ENCODE assay signal across 11 mouse cellular contexts in genomic region chr11:90358063-90358462, GRCm38 (mm10). TPM values are rescaled to one million over a fixed set of nuclear protein-coding genes. Genes with fewer than 3 reads are reported as not detected.
DNase-seq lines count a peak whose midpoint lies in the region; ATAC-seq and TF ChIP-seq lines count a peak whose summit lies in the region.
"Had no signal": no experiment of that assay in that cellular context is flagged by ENCODE, and none has a peak within 500 bp of the region (broad histone marks: within the 10 kb centered on the region; RNA-seq: fewer than 3 reads in every experiment).

No protein-coding gene starts in this region.

- TF ChIP-seq CTCF in heart, adult 2 months (IDR thresholded peaks at IDR 0.05) = no peak
- no peak for TF ChIP-seq CTCF in liver, postnatal 0 days (IDR thresholded peaks at IDR 0.05; ENCODE audit: low read depth)
- TF ChIP-seq CTCF in layer of hippocampus, adult 2 months (conservative IDR thresholded peaks at IDR 0.05) = no peak

- no peaks in the 10 kb centered on the region for H3K79me2 ChIP-seq in heart, adult 2 months (replicated peaks; ENCODE audit: control insufficient read depth, insufficient read depth, low read length)

- H3K9me3 ChIP-seq in heart, embryonic 10.5 days = no peaks in the 10 kb centered on the region
- no peaks in the 10 kb centered on the region for H3K9me3 ChIP-seq in liver, postnatal 0 days (ENCODE audit: low read length)
- H3K9me3 ChIP-seq in midbrain, embryonic 13.5 days = no peaks in the 10 kb centered on the region
- H3K9me3 ChIP-seq: megakaryocyte, embryonic 14.5 days; neural tube, embryonic 13.5 days had no signal

- TF ChIP-seq EP300 in heart, adult 2 months (IDR thresholded peaks at IDR 0.05; ENCODE audit: insufficient read depth, low read depth, low read length) = no peak
- peak; percentile 56 for TF ChIP-seq EP300 in liver, postnatal 0 days (IDR thresholded peaks at IDR 0.05; ENCODE audit: low read depth)

- peaks cover 26% of the 10 kb centered on the region for H3K4me1 ChIP-seq in heart, adult 2 months (ENCODE audit: control insufficient read depth, insufficient read depth, low read length)
- peaks cover 35% of the 10 kb centered on the region for H3K4me1 ChIP-seq in heart, embryonic 10.5 days
- peaks cover 26% of the 10 kb centered on the region for H3K4me1 ChIP-seq in liver, postnatal 0 days (ENCODE audit: insufficient read depth)
- peaks cover 21% of the 10 kb centered on the region for H3K4me1 ChIP-seq in midbrain, embryonic 13.5 days (replicated peaks)
- H3K4me1 ChIP-seq: megakaryocyte, embryonic 14.5 days had no signal

- TF ChIP-seq POLR2A in heart, adult 2 months (IDR thresholded peaks at IDR 0.05; ENCODE audit: insufficient read depth, low read depth, low read length) = no peak

- ATAC-seq in liver, postnatal 0 days = peak; percentile 80
- no peak for ATAC-seq in midbrain, embryonic 13.5 days

- WGBS in heart, adult 2 months = 18% methylated on average over 8 of the region's 8 CpGs
- 65% methylated on average over 8 of the region's 8 CpGs for WGBS in heart, embryonic 10.5 days
- 49% methylated on average over 8 of the region's 8 CpGs for WGBS in liver, postnatal 0 days (ENCODE audit: insufficient replicate concordance)
- 82% methylated on average over 8 of the region's 8 CpGs for WGBS in midbrain, embryonic 13.5 days

- H3K4me2 ChIP-seq in liver, postnatal 0 days (ENCODE audit: low read depth, low read length) = no peak overlapping the region
- no peak overlapping the region for H3K4me2 ChIP-seq in midbrain, embryonic 13.5 days (replicated peaks)
- H3K4me2 ChIP-seq: neural tube, embryonic 13.5 days had no signal

- intact Hi-C loops in heart, adult 2 months (cut with DNase I) = loop anchor here (5.0 kb wide), 1 partner anchor 34 kb away; the partner anchor contains the start of gene Hlf

- no peak overlapping the region for H3K4me3 ChIP-seq in heart, adult 2 months
- H3K4me3 ChIP-seq in heart, embryonic 10.5 days = no peak overlapping the region
- no peak overlapping the region for H3K4me3 ChIP-seq in liver, postnatal 0 days (ENCODE audit: low read depth, low read length)
- H3K4me3 ChIP-seq in layer of hippocampus, adult 2 months = no peak overlapping the region
- no peak overlapping the region for H3K4me3 ChIP-seq in midbrain, embryonic 13.5 days (replicated peaks)
- H3K4me3 ChIP-seq: megakaryocyte, embryonic 14.5 days; neural tube, embryonic 13.5 days had no signal

- no peaks in the 10 kb centered on the region for H3K27me3 ChIP-seq in heart, adult 2 months (ENCODE audit: control insufficient read depth, insufficient read depth, low read length)
- no peaks in the 10 kb centered on the region for H3K27me3 ChIP-seq in heart, embryonic 10.5 days (ENCODE audit: insufficient read depth, poor library complexity, severe bottlenecking)
- no peaks in the 10 kb centered on the region for H3K27me3 ChIP-seq in liver, postnatal 0 days (ENCODE audit: insufficient read depth, low read length)
- H3K27me3 ChIP-seq in midbrain, embryonic 13.5 days = 0 out of 2 replicates have a peak, but pooled peaks cover 8% of the 10 kb centered on the region
- H3K27me3 ChIP-seq: neural tube, embryonic 13.5 days had no signal

- H3K36me3 ChIP-seq in heart, adult 2 months (ENCODE audit: control insufficient read depth, insufficient read depth, low read length) = peaks cover 9% of the 10 kb centered on the region; the same call in 1 of the 2 replicates
- H3K36me3 ChIP-seq in heart, embryonic 10.5 days = no peaks in the 10 kb centered on the region
- no peaks in the 10 kb centered on the region for H3K36me3 ChIP-seq in liver, postnatal 0 days (replicated peaks; ENCODE audit: insufficient read depth, low read length)
- H3K36me3 ChIP-seq in midbrain, embryonic 13.5 days = no peaks in the 10 kb centered on the region
- H3K36me3 ChIP-seq: neural tube, embryonic 13.5 days had no signal

- no peak overlapping the region for H3K9ac ChIP-seq in heart, adult 2 months (ENCODE audit: low read depth, low read length)
- H3K9ac ChIP-seq in liver, postnatal 0 days (replicated peaks) = no peak overlapping the region
- H3K9ac ChIP-seq in midbrain, embryonic 13.5 days (replicated peaks) = no peak overlapping the region
- H3K9ac ChIP-seq: neural tube, embryonic 13.5 days had no signal

- no peak overlapping the region; the same call in 1 of the 2 replicates for H3K27ac ChIP-seq in heart, adult 2 months
- no peak overlapping the region for H3K27ac ChIP-seq in heart, embryonic 10.5 days
- peak overlapping the region; percentile 80 for H3K27ac ChIP-seq in liver, postnatal 0 days (ENCODE audit: low read depth)
- no peak overlapping the region for H3K27ac ChIP-seq in layer of hippocampus, adult 2 months
- H3K27ac ChIP-seq in midbrain, embryonic 13.5 days = no peak overlapping the region
- H3K27ac ChIP-seq: neural tube, embryonic 13.5 days had no signal

- DNase-seq in heart, adult 2 months = peak; percentile 33 to 43
- no peak for DNase-seq in heart, embryonic 10.5 days (ENCODE audit: low spot score)
- peak; percentile 47 to 61 for DNase-seq in adrenal gland, postnatal 36 days
- peak; percentile 75 for DNase-seq in kidney, adult 18-20 months
- DNase-seq in liver, postnatal 0 days = peak; percentile 31
- DNase-seq in right cerebral cortex, postnatal 36 days (ENCODE audit: low spot score in 2 of 2) = no peak
- no peak for DNase-seq in layer of hippocampus, adult 2 months (ENCODE audit: low spot score in 2 of 2)
- DNase-seq: gastrocnemius, postnatal 10 days had no signal

RNA-seq across cellular contexts. Expression of gene Hlf, which starts 32.6 kb away (rescaled TPM):
- total RNA-seq in heart, adult 2 months (2021) = 10 to 100 TPM; 11.0 to 18.2 TPM
- 14.0 and 17.3 TPM in 2 replicates for polyA plus RNA-seq in heart, adult 2 months (2012; rRNA removed)
- 1.7 and 3.3 TPM in 2 replicates for polyA plus RNA-seq in heart, embryonic 10.5 days (2016; fragmentation: Nextera tagmentation; extraction: Ambion mirVana)
- total RNA-seq in adrenal gland, postnatal 36 days (2021) = 10 to 100 TPM in 1 of 2 experiments, 1 to 10 TPM in 1; 10.0 to 13.7 TPM
- 8.8 and 9.6 TPM in 2 replicates for polyA plus RNA-seq in liver, postnatal 0 days (2015; fragmentation: Nextera tagmentation; extraction: Ambion mirVana)
- total RNA-seq in layer of hippocampus, adult 2 months (2021) = 10 to 100 TPM; 87.7 to 88.2 TPM
- polyA plus RNA-seq in midbrain, embryonic 13.5 days (2015; fragmentation: Nextera tagmentation; extraction: Ambion mirVana) = 4.1 and 4.4 TPM in 2 replicates

Comparison
In these comparisons a context has a peak if more than half of its experiments do, and no peak if none do; other contexts are left out.
1. DNase-seq: peak in heart, adult 2 months (2 of 2), adrenal gland, postnatal 36 days (2 of 2), kidney, adult 18-20 months (single experiment) and liver, postnatal 0 days (single experiment); none in heart, embryonic 10.5 days (single experiment), right cerebral cortex, postnatal 36 days (0 of 2) and layer of hippocampus, adult 2 months (0 of 2).